Mouse (Mus musculus): ENCODE results near the gene Zbtb20. TPM values are rescaled to one million over a fixed set of nuclear protein-coding genes. Genes with fewer than 3 reads are reported as not detected.

Zbtb20 gene
- polyA plus RNA-seq, 1 experiment from 2014 or later = 35.1 TPM

DNA sequence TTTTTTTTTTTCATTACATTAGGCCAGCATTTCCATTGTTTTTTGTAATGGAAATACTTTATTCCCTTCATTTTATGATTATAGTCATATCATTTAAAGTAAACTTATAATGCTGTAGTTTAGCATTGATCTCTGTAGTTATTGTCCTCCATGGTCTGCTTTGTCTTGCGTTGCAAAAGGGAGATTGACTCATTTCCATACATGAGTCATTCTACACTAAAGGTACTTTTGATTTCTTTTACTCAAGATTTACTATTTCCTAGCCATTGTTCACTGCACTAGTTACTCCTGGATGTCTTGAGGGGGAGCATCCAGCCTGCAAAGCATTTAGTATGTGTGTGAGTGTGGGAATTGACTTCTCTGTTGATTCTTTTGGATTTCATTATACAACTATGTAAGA is 24.6 kb downstream of the Zbtb20 start:
- WGBS = 93% methylated on average over 1 of the region's 1 CpGs
- no peak overlapping the region for H3K4me2 ChIP-seq (replicated peaks; ENCODE audit: low read depth, low read length)
- H3K4me1 ChIP-seq (ENCODE audit: control insufficient read depth, insufficient read depth, low read length) = no peaks in the 10 kb centered on the region
- H3K36me3 ChIP-seq (ENCODE audit: control insufficient read depth, insufficient read depth, low read length) = no peaks in the 10 kb centered on the region
- no peak overlapping the region for H3K27ac ChIP-seq (ENCODE audit: low read length)
- H3K27me3 ChIP-seq (ENCODE audit: control insufficient read depth, insufficient read depth, low read length) = no peaks in the 10 kb centered on the region
- no peaks in the 10 kb centered on the region for H3K9me3 ChIP-seq (ENCODE audit: control insufficient read depth, low read depth, low read length)
- no peak overlapping the region for H3K9ac ChIP-seq (replicated peaks; ENCODE audit: low read depth, low read length)
- ATAC-seq (ENCODE audit: insufficient number of reproducible peaks, insufficient read depth, low FRiP score, low read depth) = no peak
- H3K4me3 ChIP-seq (ENCODE audit: low read depth, low read length) = no peak overlapping the region

DNA sequence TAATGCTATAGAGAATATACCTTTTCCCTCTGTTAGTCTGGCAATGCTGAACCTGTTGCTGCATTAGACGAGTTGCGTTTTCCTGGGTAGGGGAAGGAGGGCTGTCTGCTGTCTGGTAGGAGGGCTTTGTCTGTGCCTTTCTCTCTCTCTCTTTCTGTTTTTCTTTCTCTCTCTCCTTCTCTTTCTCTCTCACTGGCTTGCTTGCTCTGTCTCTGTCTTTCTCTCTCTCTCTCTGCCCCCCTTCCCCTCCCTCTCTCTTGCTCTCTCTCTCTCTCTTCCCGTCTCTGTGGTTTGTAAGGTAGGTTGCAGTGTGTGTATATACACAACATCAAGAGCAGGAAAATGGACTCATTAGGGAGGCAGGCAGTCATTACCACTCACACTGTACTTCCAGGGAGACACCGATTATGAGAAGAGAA is 31.6 kb downstream of the Zbtb20 start:
- H3K9ac ChIP-seq (replicated peaks; ENCODE audit: low read depth, low read length) = peak overlapping the region; percentile 39
- no peaks in the 10 kb centered on the region for H3K9me3 ChIP-seq (ENCODE audit: control insufficient read depth, low read depth, low read length)
- ATAC-seq (ENCODE audit: insufficient number of reproducible peaks, insufficient read depth, low FRiP score, low read depth) = peak; percentile 61; the same call in 1 of the 2 replicates
- 16% methylated on average over 4 of the region's 4 CpGs for WGBS
- H3K4me1 ChIP-seq (ENCODE audit: control insufficient read depth, insufficient read depth, low read length) = peaks cover 5% of the 10 kb centered on the region; the same call in 1 of the 2 replicates
- peak overlapping the region; percentile 27 for H3K4me3 ChIP-seq (ENCODE audit: low read depth, low read length)
- H3K27ac ChIP-seq (ENCODE audit: low read length) = peak overlapping the region; percentile 77
- no peaks in the 10 kb centered on the region for H3K27me3 ChIP-seq (ENCODE audit: control insufficient read depth, insufficient read depth, low read length)
- peak overlapping the region; percentile 49 for H3K4me2 ChIP-seq (replicated peaks; ENCODE audit: low read depth, low read length)
- H3K36me3 ChIP-seq (ENCODE audit: control insufficient read depth, insufficient read depth, low read length) = no peaks in the 10 kb centered on the region

DNA sequence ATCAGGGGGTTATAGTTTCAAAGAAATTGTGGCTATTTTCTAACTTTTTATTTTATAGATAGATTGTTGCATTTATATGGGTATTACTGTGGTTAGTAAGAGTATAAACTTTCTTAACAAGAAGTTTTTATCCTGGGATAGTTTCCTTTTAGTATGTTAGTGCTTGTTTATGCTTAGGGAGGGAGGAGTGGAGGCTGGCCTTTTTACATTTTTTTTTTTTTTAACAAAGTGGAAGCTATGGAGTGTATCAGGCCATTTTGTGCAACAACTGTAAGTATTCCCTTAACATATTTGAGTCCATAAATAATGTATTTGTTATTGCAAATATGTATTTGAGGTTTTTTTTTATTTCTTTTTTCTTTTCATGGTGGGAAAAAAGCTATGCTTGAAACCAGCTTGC is 32.7 kb downstream of the Zbtb20 start:
- Histone ChIP-seq H3K4me3 (ENCODE audit: low read depth, low read length) (peak overlapping the region; percentile 27; the same call in 1 of the 2 replicates), H3K27me3 (ENCODE audit: control insufficient read depth, insufficient read depth, low read length) (no peaks in the 10 kb centered on the region), H3K4me2 (replicated peaks; ENCODE audit: low read depth, low read length) (peak overlapping the region; percentile 49), H3K27ac (ENCODE audit: low read length) (no peak overlapping the region), H3K36me3 (ENCODE audit: control insufficient read depth, insufficient read depth, low read length) (no peaks in the 10 kb centered on the region), H3K9ac (replicated peaks; ENCODE audit: low read depth, low read length) (no peak overlapping the region), H3K9me3 (ENCODE audit: control insufficient read depth, low read depth, low read length) (no peaks in the 10 kb centered on the region), H3K4me1 (ENCODE audit: control insufficient read depth, insufficient read depth, low read length) (peaks cover 5% of the 10 kb centered on the region; the same call in 1 of the 2 replicates)
- no peak for ATAC-seq (ENCODE audit: insufficient number of reproducible peaks, insufficient read depth, low FRiP score, low read depth)

DNA sequence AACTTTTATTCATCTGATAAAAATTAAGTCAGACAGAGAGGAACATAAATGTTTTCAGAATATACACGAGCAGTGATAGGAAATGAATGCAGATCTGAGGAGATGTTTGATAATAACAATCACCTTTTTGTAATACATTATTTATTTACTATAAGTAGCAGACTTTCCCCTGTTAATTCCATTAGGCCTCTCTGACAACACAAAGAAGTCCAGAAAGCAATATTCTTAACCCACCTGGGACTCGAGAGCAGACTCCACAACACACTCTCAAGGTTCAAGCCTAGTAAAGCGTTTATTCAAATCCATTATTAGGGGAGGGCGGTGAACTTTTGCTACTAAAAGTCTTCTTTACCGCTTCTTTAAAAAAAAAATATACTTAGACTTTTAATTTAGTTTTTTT is 33.2 kb downstream of the Zbtb20 start:
- Histone ChIP-seq H3K9ac (replicated peaks; ENCODE audit: low read depth, low read length) (no peak overlapping the region), H3K4me3 (ENCODE audit: low read depth, low read length) (no peak overlapping the region), H3K27me3 (ENCODE audit: control insufficient read depth, insufficient read depth, low read length) (no peaks in the 10 kb centered on the region), H3K9me3 (ENCODE audit: control insufficient read depth, low read depth, low read length) (no peaks in the 10 kb centered on the region), H3K4me1 (ENCODE audit: control insufficient read depth, insufficient read depth, low read length) (peaks cover 5% of the 10 kb centered on the region; the same call in 1 of the 2 replicates), H3K27ac (ENCODE audit: low read length) (no peak overlapping the region), H3K4me2 (replicated peaks; ENCODE audit: low read depth, low read length) (no peak overlapping the region), H3K36me3 (ENCODE audit: control insufficient read depth, insufficient read depth, low read length) (no peaks in the 10 kb centered on the region)
- no peak for ATAC-seq (ENCODE audit: insufficient number of reproducible peaks, insufficient read depth, low FRiP score, low read depth)
- 64% methylated on average over 5 of the region's 5 CpGs for WGBS

DNA sequence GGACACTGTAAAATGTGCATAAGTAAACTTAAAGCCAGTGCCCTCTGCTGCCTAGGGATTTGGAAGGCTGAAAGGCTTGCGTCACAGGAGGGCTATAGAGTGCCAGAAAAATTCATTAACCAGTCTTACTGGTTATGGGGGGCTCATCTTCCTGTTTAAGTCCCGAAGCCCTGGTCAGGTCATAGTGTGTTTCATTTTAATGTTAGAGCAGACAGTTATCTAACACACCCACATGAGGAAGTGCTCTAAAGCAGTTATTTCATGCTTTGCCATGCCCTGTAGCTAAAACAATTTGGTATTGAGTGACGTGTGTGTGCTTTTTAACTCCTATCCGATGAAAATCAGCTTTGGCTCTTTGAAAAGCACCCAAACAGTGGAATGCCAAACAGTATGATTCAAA is 34.3 kb downstream of the Zbtb20 start:
- Histone ChIP-seq H3K27ac (ENCODE audit: low read length) (no peak overlapping the region), H3K27me3 (ENCODE audit: control insufficient read depth, insufficient read depth, low read length) (no peaks in the 10 kb centered on the region), H3K9ac (replicated peaks; ENCODE audit: low read depth, low read length) (no peak overlapping the region), H3K4me3 (ENCODE audit: low read depth, low read length) (no peak overlapping the region), H3K4me1 (ENCODE audit: control insufficient read depth, insufficient read depth, low read length) (peaks cover 5% of the 10 kb centered on the region; the same call in 1 of the 2 replicates), H3K4me2 (replicated peaks; ENCODE audit: low read depth, low read length) (no peak overlapping the region), H3K9me3 (ENCODE audit: control insufficient read depth, low read depth, low read length) (no peaks in the 10 kb centered on the region), H3K36me3 (ENCODE audit: control insufficient read depth, insufficient read depth, low read length) (no peaks in the 10 kb centered on the region)
- 26% methylated on average over 4 of the region's 4 CpGs for WGBS
- ATAC-seq (ENCODE audit: insufficient number of reproducible peaks, insufficient read depth, low FRiP score, low read depth) = no peak

DNA sequence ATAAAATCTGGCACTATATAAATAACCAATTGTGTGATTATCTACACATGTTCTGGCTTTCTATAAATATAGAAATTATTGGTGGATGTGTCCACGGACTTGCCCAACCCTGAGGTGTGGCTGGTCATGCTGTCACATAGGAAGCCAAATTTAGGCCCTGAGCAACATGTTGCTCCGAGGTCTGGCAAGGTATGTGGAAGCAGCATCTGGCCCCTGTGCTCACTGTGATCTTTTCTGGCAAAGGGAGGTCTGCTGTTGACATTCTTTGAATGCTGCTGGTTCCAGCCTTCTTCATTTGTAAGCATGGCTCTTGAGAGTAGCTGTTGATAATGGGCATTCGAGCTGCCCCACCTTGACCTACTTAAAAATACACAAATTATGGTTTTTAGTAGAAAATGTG is 35.0 kb downstream of the Zbtb20 start:
- peaks cover 5% of the 10 kb centered on the region; the same call in 1 of the 2 replicates for H3K4me1 ChIP-seq (ENCODE audit: control insufficient read depth, insufficient read depth, low read length)
- no peak overlapping the region for H3K4me3 ChIP-seq (ENCODE audit: low read depth, low read length)
- no peak overlapping the region for H3K4me2 ChIP-seq (replicated peaks; ENCODE audit: low read depth, low read length)
- 55% methylated on average over 3 of the region's 3 CpGs for WGBS
- no peaks in the 10 kb centered on the region for H3K27me3 ChIP-seq (ENCODE audit: control insufficient read depth, insufficient read depth, low read length)
- H3K9me3 ChIP-seq (ENCODE audit: control insufficient read depth, low read depth, low read length) = no peaks in the 10 kb centered on the region
- no peak for ATAC-seq (ENCODE audit: insufficient number of reproducible peaks, insufficient read depth, low FRiP score, low read depth)
- no peak overlapping the region for H3K9ac ChIP-seq (replicated peaks; ENCODE audit: low read depth, low read length)
- H3K27ac ChIP-seq (ENCODE audit: low read length) = no peak overlapping the region
- no peaks in the 10 kb centered on the region for H3K36me3 ChIP-seq (ENCODE audit: control insufficient read depth, insufficient read depth, low read length)

DNA sequence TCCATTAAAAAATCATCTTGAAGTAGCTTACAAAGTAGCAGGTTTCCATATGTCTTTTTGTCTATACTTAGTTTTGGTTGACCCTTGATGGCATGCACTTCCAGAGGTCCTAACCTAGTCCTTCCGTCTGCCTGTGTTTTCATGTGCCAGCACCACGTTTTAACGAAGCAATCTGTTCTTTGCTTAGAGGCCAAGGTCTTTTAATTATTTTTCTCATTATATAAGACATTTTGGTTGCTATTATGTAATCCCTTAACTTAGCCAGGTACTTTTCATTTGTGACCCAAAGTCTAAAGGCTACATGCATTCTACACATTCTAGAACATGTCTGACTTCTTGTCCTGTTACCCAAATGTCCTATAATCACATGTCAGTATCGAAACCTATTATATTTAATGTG is 35.6 kb downstream of the Zbtb20 start:
- no peak overlapping the region for H3K9ac ChIP-seq (replicated peaks; ENCODE audit: low read depth, low read length)
- H3K27me3 ChIP-seq (ENCODE audit: control insufficient read depth, insufficient read depth, low read length) = no peaks in the 10 kb centered on the region
- no peaks in the 10 kb centered on the region for H3K36me3 ChIP-seq (ENCODE audit: control insufficient read depth, insufficient read depth, low read length)
- no peaks in the 10 kb centered on the region for H3K9me3 ChIP-seq (ENCODE audit: control insufficient read depth, low read depth, low read length)
- ATAC-seq (ENCODE audit: insufficient number of reproducible peaks, insufficient read depth, low FRiP score, low read depth) = no peak
- no peak overlapping the region for H3K4me3 ChIP-seq (ENCODE audit: low read depth, low read length)
- peaks cover 5% of the 10 kb centered on the region; the same call in 1 of the 2 replicates for H3K4me1 ChIP-seq (ENCODE audit: control insufficient read depth, insufficient read depth, low read length)
- no peak overlapping the region for H3K4me2 ChIP-seq (replicated peaks; ENCODE audit: low read depth, low read length)
- WGBS = 85% methylated on average over 4 of the region's 4 CpGs
- H3K27ac ChIP-seq (ENCODE audit: low read length) = no peak overlapping the region

DNA sequence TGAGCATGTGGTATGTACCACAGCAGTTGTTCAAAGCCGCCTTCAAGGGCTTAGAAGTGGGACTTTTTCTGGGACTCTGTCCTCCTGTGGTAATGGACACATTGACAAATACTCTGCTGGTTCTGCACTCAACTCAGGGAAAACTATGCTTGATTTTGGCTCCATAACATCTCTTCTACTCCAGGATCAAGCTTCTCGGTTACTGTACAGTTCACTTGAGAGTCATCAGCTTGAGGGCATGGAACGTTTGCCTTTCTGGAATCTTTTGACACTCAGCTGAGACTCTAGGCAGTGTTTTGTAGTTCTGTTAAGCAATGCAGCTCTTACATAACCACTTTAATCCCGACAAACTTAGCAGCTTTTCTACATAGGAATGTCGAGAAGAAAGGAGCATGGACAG is 36.1 kb downstream of the Zbtb20 start:
- no peak for ATAC-seq (ENCODE audit: insufficient number of reproducible peaks, insufficient read depth, low FRiP score, low read depth)
- WGBS = 69% methylated on average over 5 of the region's 5 CpGs

DNA sequence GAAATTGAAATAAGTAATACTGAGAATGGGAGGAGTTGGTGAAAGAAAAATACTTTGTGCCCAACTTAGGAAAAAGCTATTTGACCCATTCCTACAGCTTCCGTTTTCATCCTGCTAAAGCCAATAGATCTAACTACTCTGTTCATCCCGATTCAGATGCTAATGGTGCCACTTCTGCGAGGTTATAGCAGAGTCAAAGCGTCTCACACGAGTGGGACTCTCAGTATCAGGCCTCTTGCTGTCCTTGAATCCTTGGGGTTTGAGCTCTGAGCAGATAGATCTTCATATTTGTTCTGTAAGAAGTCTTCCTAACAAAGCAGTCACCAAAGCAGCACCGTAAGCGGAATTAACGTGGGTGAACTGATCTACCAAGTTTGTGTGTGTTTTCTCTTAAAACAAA is 37.6 kb downstream of the Zbtb20 start:
- Histone ChIP-seq H3K9me3 (ENCODE audit: control insufficient read depth, low read depth, low read length) (no peaks in the 10 kb centered on the region), H3K27me3 (ENCODE audit: control insufficient read depth, insufficient read depth, low read length) (no peaks in the 10 kb centered on the region), H3K9ac (replicated peaks; ENCODE audit: low read depth, low read length) (no peak overlapping the region), H3K4me1 (ENCODE audit: control insufficient read depth, insufficient read depth, low read length) (peaks cover 5% of the 10 kb centered on the region; the same call in 1 of the 2 replicates), H3K27ac (ENCODE audit: low read length) (no peak overlapping the region), H3K36me3 (ENCODE audit: control insufficient read depth, insufficient read depth, low read length) (no peaks in the 10 kb centered on the region), H3K4me3 (ENCODE audit: low read depth, low read length) (no peak overlapping the region), H3K4me2 (replicated peaks; ENCODE audit: low read depth, low read length) (no peak overlapping the region)
- ATAC-seq (ENCODE audit: insufficient number of reproducible peaks, insufficient read depth, low FRiP score, low read depth) = no peak
- 81% methylated on average over 8 of the region's 8 CpGs for WGBS

More for the DNA sequence above, 36.1 kb downstream of the Zbtb20 start:
- Histone ChIP-seq H3K4me2 (replicated peaks; ENCODE audit: low read depth, low read length) (no peak overlapping the region), H3K4me3 (ENCODE audit: low read depth, low read length) (no peak overlapping the region), H3K9ac (replicated peaks; ENCODE audit: low read depth, low read length) (no peak overlapping the region), H3K27ac (ENCODE audit: low read length) (no peak overlapping the region), H3K27me3 (ENCODE audit: control insufficient read depth, insufficient read depth, low read length) (no peaks in the 10 kb centered on the region), H3K36me3 (ENCODE audit: control insufficient read depth, insufficient read depth, low read length) (no peaks in the 10 kb centered on the region), H3K9me3 (ENCODE audit: control insufficient read depth, low read depth, low read length) (no peaks in the 10 kb centered on the region), H3K4me1 (ENCODE audit: control insufficient read depth, insufficient read depth, low read length) (peaks cover 5% of the 10 kb centered on the region; the same call in 1 of the 2 replicates)
